Mouse (Mus musculus) monocyte, adult 2 months (primary cell): ENCODE results near the gene Grip1.

Experiments used
- DNase-seq, 2 experiments: peaks; one replicate each; pipeline ENCODE4 v3.0.0; 2022; ENCODE audit warnings: low spot score in 2 of 2, low read depth in 1 of 2

Grip1 gene

DNA sequence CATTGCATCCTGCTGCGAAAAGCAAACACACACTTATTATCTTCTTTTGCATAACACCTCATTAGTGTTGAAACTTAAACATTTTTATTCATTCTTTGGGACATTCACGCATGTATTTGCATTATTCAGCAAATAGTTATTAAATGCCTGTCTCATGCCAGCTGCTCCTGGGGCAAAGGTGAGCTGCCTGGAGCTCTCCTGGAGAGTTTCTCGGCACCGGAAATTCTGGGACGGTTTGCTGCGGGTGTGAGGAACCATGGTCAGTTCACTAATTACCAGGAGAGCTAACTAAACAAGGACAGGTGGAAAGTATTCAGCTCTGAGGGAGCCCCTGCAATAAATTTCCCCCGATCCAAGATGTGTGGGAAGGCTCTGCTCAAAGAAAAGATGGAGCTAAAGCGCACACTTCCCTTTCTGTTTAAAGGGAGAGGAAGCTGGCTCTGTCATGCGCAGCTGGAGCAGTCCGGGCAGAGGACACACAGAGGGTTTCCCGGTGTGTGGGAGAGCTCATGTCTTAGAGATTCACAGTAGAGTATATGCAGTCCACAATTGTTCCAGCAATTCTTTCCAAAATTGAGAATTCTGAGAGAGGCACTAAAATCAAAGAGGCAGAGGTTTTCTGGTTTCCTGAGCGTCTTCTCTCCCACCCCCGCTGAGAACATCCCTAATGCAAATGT, 675.1 kb downstream of the Grip1 start:
- DNase-seq = no peak

DNA sequence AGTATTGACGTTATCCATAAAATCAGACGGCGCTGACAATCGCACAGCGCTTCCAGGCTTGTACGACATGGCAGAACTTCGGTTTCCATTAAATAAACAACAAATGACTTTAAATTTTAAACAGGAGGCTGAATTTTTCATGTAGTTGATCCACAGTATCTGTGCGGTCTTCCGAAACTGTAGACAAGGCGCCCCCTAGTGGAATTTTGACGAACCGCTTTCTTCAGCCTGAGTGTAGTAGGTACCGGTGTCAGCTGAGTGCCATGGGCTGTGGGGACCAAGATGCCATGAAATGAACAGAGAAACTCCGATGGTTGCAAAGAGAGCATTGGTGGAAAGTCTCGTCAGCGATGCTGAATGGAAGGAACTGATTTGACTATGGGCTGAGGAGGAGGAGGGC, 677.0 kb downstream of the Grip1 start:
- no peak for DNase-seq

DNA sequence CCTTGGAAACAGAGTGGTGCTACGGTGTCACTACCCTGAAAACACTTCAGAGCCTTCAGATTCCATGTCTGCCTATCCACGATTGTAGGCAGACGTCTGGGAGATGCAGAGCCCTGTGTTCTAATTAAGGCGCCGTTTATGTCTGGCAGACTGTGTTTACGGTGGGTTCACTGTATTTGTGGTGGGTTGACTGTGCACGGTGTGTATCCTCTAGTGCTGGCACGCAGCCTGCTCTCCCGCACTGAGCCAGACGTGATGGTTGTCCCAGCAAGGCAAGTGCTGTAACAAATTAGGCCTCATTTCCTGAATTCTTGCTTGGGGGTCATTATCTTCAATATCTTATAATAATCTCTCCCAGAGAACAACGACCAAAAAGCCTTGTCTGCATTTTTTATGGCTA, 680.1 kb downstream of the Grip1 start:
- DNase-seq = no peak

DNA sequence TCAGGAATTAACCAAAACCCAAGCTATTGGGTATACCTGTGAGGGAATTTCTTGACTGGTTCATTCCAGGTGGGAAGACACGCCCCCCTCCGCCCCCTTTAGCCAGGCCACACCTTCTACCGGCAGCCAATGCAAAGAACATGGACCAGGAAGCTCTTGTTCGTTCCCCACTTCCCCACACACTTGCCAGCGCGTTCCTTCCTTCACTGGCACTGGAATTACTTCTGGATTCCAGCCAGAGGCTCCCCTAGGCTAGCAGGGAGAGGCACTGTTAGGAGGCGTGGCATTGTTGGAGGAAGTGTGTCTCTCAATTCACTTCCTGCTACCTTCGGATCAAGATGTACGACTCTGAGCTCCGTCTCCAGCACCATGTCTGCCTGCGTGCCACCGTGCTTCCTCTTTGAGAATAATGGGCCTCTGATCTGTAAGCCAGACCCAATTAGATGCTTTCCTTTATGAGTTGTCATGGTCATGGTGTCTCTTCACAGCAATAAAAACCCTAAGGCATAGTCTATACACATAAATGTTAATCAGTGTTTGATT, 682.5 kb downstream of the Grip1 start:
- no peak for DNase-seq
